Mouse (Mus musculus): ENCODE measurements at regions not wholly inside any gene's neighbourhood (a gene's known extent, or its start where the extent isn't known, plus 50 kb on each side); places are given as distances from the start of the nearest gene placed in this dataset.
"Not testable (repeated sequence)": the region's sequence is repeated elsewhere in the genome, so short reads cannot be mapped to it uniquely, and the experiment has no call there.

GRCm38 (mm10) chr15:93094202-93095135 is 180.5 kb downstream of the Gxylt1 start:
- DNase-seq, result no peak

GRCm38 (mm10) chr15:93091396-93091795 is 183.6 kb downstream of the Gxylt1 start:
- DNase-seq, result no peak

GRCm38 (mm10) chr15:93089347-93089746 is 185.6 kb downstream of the Gxylt1 start:
- peak; percentile 45 to 60 for DNase-seq

- no peak for DNase-seq
Measured at GRCm38 (mm10) chr15:93084967-93085617, 189.9 kb downstream of the Gxylt1 start.

- DNase-seq, result no peak
Measured at GRCm38 (mm10) chr15:93074070-93074469, 200.9 kb downstream of the Gxylt1 start.

- DNase-seq, result peak in 1 of 2 experiments; percentile 12
Measured at GRCm38 (mm10) chr15:93062213-93063131, 212.5 kb downstream of the Gxylt1 start.

- DNase-seq, result no peak
Measured at GRCm38 (mm10) chr15:93053471-93053870, 221.5 kb downstream of the Gxylt1 start.

- no peak for DNase-seq
Measured at GRCm38 (mm10) chr15:93027185-93027584, 247.8 kb downstream of the Gxylt1 start.

- DNase-seq, result no peak
Measured at GRCm38 (mm10) chr15:93026456-93027078, 248.4 kb downstream of the Gxylt1 start.

- no peak for DNase-seq
Measured at GRCm38 (mm10) chr15:93025791-93026190, 249.2 kb downstream of the Gxylt1 start.

- DNase-seq, result no peak
Measured at GRCm38 (mm10) chr15:93024171-93024570, 250.8 kb downstream of the Gxylt1 start.

- no peak for DNase-seq
Measured at GRCm38 (mm10) chr15:93011166-93011565, 263.8 kb downstream of the Gxylt1 start.

- DNase-seq, result no peak
Measured at GRCm38 (mm10) chr15:93010629-93011028, 264.4 kb downstream of the Gxylt1 start.

GRCm38 (mm10) chr15:93005751-93006231 is 269.2 kb downstream of the Gxylt1 start:
- no peak for DNase-seq

- not testable (repeated sequence) for DNase-seq
Measured at GRCm38 (mm10) chr15:93005186-93005585, 269.8 kb downstream of the Gxylt1 start.

- DNase-seq, result no peak
Measured at GRCm38 (mm10) chr15:93004551-93004950, 270.4 kb downstream of the Gxylt1 start.

GRCm38 (mm10) chr15:93003233-93003632 is 271.7 kb downstream of the Gxylt1 start:
- no peak for DNase-seq

GRCm38 (mm10) chr15:93002002-93002904 is 272.7 kb downstream of the Gxylt1 start:
- peak; percentile 41 to 49 for DNase-seq

- no peak for DNase-seq
Measured at GRCm38 (mm10) chr15:93001346-93002001, 273.5 kb downstream of the Gxylt1 start.

GRCm38 (mm10) chr15:93000121-93000520 is 274.9 kb downstream of the Gxylt1 start:
- no peak for DNase-seq

All from kidney, postnatal 25 days (tissue).